Mouse (Mus musculus): ENCODE measurements around the gene Cnbd2. TPM values are rescaled to one million over a fixed set of nuclear protein-coding genes. Genes with fewer than 3 reads are reported as not detected.

Cnbd2 gene
- 1.9 and 2.0 TPM in 2 replicates for polyA plus RNA-seq (2015; fragmentation: Nextera tagmentation; extraction: Ambion mirVana)

GRCm38 (mm10) chr2:156312297-156312897 lies at the start of gene Cnbd2, which contains the start of gene Scand1:
Cnbd2 (plus strand) TSS chr2:156312299.
Scand1 (minus strand) TSS chr2:156312704.
- peaks cover 4% of the 10 kb centered on the region; the same call in 1 of the 2 replicates for H3K36me3 ChIP-seq (replicated peaks)
- peaks cover 26% of the 10 kb centered on the region for H3K4me1 ChIP-seq (replicated peaks)
- H3K9ac ChIP-seq = peak within 1 kb of the TSS; percentile 87
- no peaks in the 10 kb centered on the region for H3K9me3 ChIP-seq (replicated peaks)
- peak within 1 kb of the TSS; percentile 96 for H3K4me3 ChIP-seq (replicated peaks)
- no peaks in the 10 kb centered on the region for H3K27me3 ChIP-seq
- under 1% methylated on average over 49 of the region's 49 CpGs for WGBS (ENCODE audit: insufficient replicate concordance)
- peak within 1 kb of the TSS; percentile 91 for H3K4me2 ChIP-seq
- peak within 1 kb of the TSS; percentile 96 for H3K27ac ChIP-seq (replicated peaks)
- peak; percentile 80 for ATAC-seq (ENCODE audit: insufficient read depth)

- 72% methylated on average over 4 of the region's 4 CpGs for WGBS (ENCODE audit: insufficient replicate concordance)
- ATAC-seq (ENCODE audit: insufficient read depth) = no peak
- no peak overlapping the region for H3K9ac ChIP-seq
- no peaks in the 10 kb centered on the region for H3K9me3 ChIP-seq (replicated peaks)
- H3K4me3 ChIP-seq (replicated peaks) = no peak overlapping the region
- no peak overlapping the region for H3K27ac ChIP-seq (replicated peaks)
- H3K4me2 ChIP-seq = no peak overlapping the region
- H3K4me1 ChIP-seq (replicated peaks) = no peaks in the 10 kb centered on the region
- H3K36me3 ChIP-seq (replicated peaks) = peaks cover 11% of the 10 kb centered on the region; the same call in 1 of the 2 replicates
- H3K27me3 ChIP-seq = no peaks in the 10 kb centered on the region
Observed at GRCm38 (mm10) chr2:156263204-156263893, 48.8 kb upstream of the Cnbd2 start.

- Histone ChIP-seq H3K9me3 (replicated peaks) (no peaks in the 10 kb centered on the region), H3K4me1 (replicated peaks) (no peaks in the 10 kb centered on the region), H3K27ac (replicated peaks) (no peak overlapping the region), H3K36me3 (replicated peaks) (peaks cover 11% of the 10 kb centered on the region; the same call in 1 of the 2 replicates), H3K4me3 (replicated peaks) (no peak overlapping the region), H3K4me2 (no peak overlapping the region), H3K9ac (no peak overlapping the region), H3K27me3 (no peaks in the 10 kb centered on the region)
- ATAC-seq (ENCODE audit: insufficient read depth) = no peak
- whole genome bisulfite sequencing (ENCODE audit: insufficient replicate concordance) = 83% methylated on average over 8 of the region's 9 CpGs
Observed at GRCm38 (mm10) chr2:156267636-156268035, 44.5 kb upstream of the Cnbd2 start.

GRCm38 (mm10) chr2:156272553-156272952 lies 39.5 kb upstream of the Cnbd2 start:
- no peaks in the 10 kb centered on the region for H3K27me3 ChIP-seq
- no peaks in the 10 kb centered on the region for H3K9me3 ChIP-seq (replicated peaks)
- peaks cover 13% of the 10 kb centered on the region; the same call in 1 of the 2 replicates for H3K36me3 ChIP-seq (replicated peaks)
- no peaks in the 10 kb centered on the region for H3K4me1 ChIP-seq (replicated peaks)
- WGBS (ENCODE audit: insufficient replicate concordance) = 80% methylated on average over 6 of the region's 6 CpGs
- no peak overlapping the region for H3K4me3 ChIP-seq (replicated peaks)
- H3K9ac ChIP-seq = no peak overlapping the region
- H3K27ac ChIP-seq (replicated peaks) = no peak overlapping the region
- ATAC-seq (ENCODE audit: insufficient read depth) = no peak
- no peak overlapping the region for H3K4me2 ChIP-seq

- ATAC-seq (ENCODE audit: insufficient read depth) = peak; percentile 63
- Histone ChIP-seq H3K4me2 (no peak overlapping the region), H3K9ac (no peak overlapping the region), H3K9me3 (replicated peaks) (no peaks in the 10 kb centered on the region), H3K4me1 (replicated peaks) (peaks cover 9% of the 10 kb centered on the region), H3K27me3 (no peaks in the 10 kb centered on the region), H3K36me3 (replicated peaks) (peaks cover 17% of the 10 kb centered on the region; the same call in 1 of the 2 replicates), H3K4me3 (replicated peaks) (no peak overlapping the region), H3K27ac (replicated peaks) (no peak overlapping the region)
- WGBS (ENCODE audit: insufficient replicate concordance) = 18% methylated on average over 4 of the region's 4 CpGs
Observed at GRCm38 (mm10) chr2:156278226-156279017, 33.7 kb upstream of the Cnbd2 start.

- Histone ChIP-seq H3K9ac (no peak overlapping the region), H3K4me3 (replicated peaks) (no peak overlapping the region), H3K9me3 (replicated peaks) (no peaks in the 10 kb centered on the region), H3K36me3 (replicated peaks) (0 out of 2 replicates have a peak, but pooled peaks cover 16% of the 10 kb centered on the region), H3K27ac (replicated peaks) (no peak overlapping the region), H3K4me2 (no peak overlapping the region), H3K27me3 (no peaks in the 10 kb centered on the region), H3K4me1 (replicated peaks) (peaks cover 9% of the 10 kb centered on the region)
- 67% methylated on average over 4 of the region's 4 CpGs for WGBS (ENCODE audit: insufficient replicate concordance)
- ATAC-seq (ENCODE audit: insufficient read depth) = no peak
Observed at GRCm38 (mm10) chr2:156281227-156281626, 30.9 kb upstream of the Cnbd2 start.

- no peaks in the 10 kb centered on the region for H3K4me1 ChIP-seq (replicated peaks)
- H3K9ac ChIP-seq = no peak overlapping the region
- peaks cover 40% of the 10 kb centered on the region; the same call in 1 of the 2 replicates for H3K36me3 ChIP-seq (replicated peaks)
- 56% methylated on average over 2 of the region's 2 CpGs for WGBS (ENCODE audit: insufficient replicate concordance)
- no peak overlapping the region for H3K4me3 ChIP-seq (replicated peaks)
- no peaks in the 10 kb centered on the region for H3K9me3 ChIP-seq (replicated peaks)
- ATAC-seq (ENCODE audit: insufficient read depth) = no peak
- H3K4me2 ChIP-seq = no peak overlapping the region
- no peaks in the 10 kb centered on the region for H3K27me3 ChIP-seq
- H3K27ac ChIP-seq (replicated peaks) = no peak overlapping the region
Observed at GRCm38 (mm10) chr2:156285161-156285560, 26.9 kb upstream of the Cnbd2 start.

- H3K9ac ChIP-seq = no peak overlapping the region
- H3K4me1 ChIP-seq (replicated peaks) = no peaks in the 10 kb centered on the region
- WGBS (ENCODE audit: insufficient replicate concordance) = 85% methylated on average over 4 of the region's 4 CpGs
- no peaks in the 10 kb centered on the region for H3K27me3 ChIP-seq
- peaks cover 40% of the 10 kb centered on the region; the same call in 1 of the 2 replicates for H3K36me3 ChIP-seq (replicated peaks)
- no peak overlapping the region for H3K27ac ChIP-seq (replicated peaks)
- no peak for ATAC-seq (ENCODE audit: insufficient read depth)
- no peak overlapping the region for H3K4me3 ChIP-seq (replicated peaks)
- no peak overlapping the region for H3K4me2 ChIP-seq
- H3K9me3 ChIP-seq (replicated peaks) = no peaks in the 10 kb centered on the region
Observed at GRCm38 (mm10) chr2:156286733-156287132, 25.4 kb upstream of the Cnbd2 start.

GRCm38 (mm10) chr2:156288222-156288621 lies 23.9 kb upstream of the Cnbd2 start:
- no peak overlapping the region for H3K27ac ChIP-seq (replicated peaks)
- no peak overlapping the region for H3K4me2 ChIP-seq
- no peaks in the 10 kb centered on the region for H3K27me3 ChIP-seq
- peaks cover 34% of the 10 kb centered on the region; the same call in 1 of the 2 replicates for H3K36me3 ChIP-seq (replicated peaks)
- WGBS (ENCODE audit: insufficient replicate concordance) = 73% methylated on average over 2 of the region's 2 CpGs
- H3K4me1 ChIP-seq (replicated peaks) = no peaks in the 10 kb centered on the region
- H3K9ac ChIP-seq = no peak overlapping the region
- no peaks in the 10 kb centered on the region for H3K9me3 ChIP-seq (replicated peaks)
- ATAC-seq (ENCODE audit: insufficient read depth) = no peak
- no peak overlapping the region for H3K4me3 ChIP-seq (replicated peaks)

GRCm38 (mm10) chr2:156289552-156290160 lies 22.4 kb upstream of the Cnbd2 start:
- H3K4me1 ChIP-seq (replicated peaks) = no peaks in the 10 kb centered on the region
- H3K4me2 ChIP-seq = no peak overlapping the region
- peaks cover 39% of the 10 kb centered on the region for H3K36me3 ChIP-seq (replicated peaks)
- no peaks in the 10 kb centered on the region for H3K27me3 ChIP-seq
- 74% methylated on average over 2 of the region's 2 CpGs for WGBS (ENCODE audit: insufficient replicate concordance)
- H3K9me3 ChIP-seq (replicated peaks) = no peaks in the 10 kb centered on the region
- H3K9ac ChIP-seq = no peak overlapping the region
- H3K4me3 ChIP-seq (replicated peaks) = no peak overlapping the region
- no peak for ATAC-seq (ENCODE audit: insufficient read depth)
- H3K27ac ChIP-seq (replicated peaks) = no peak overlapping the region
